Mouse (Mus musculus) v-Abl transformed pro-B cells (cell line): ENCODE measurements around the gene Hc.

Experiments
- in situ Hi-C, 2 experiments: fragments of 400-800 bp; cut with MboI; formaldehyde crosslinking; loops; one replicate each; pipeline ENCODE4 v1.15.1; 2025; ENCODE audit not compliant: unreplicated experiment in 2 of 2

Gene Hc

DNA sequence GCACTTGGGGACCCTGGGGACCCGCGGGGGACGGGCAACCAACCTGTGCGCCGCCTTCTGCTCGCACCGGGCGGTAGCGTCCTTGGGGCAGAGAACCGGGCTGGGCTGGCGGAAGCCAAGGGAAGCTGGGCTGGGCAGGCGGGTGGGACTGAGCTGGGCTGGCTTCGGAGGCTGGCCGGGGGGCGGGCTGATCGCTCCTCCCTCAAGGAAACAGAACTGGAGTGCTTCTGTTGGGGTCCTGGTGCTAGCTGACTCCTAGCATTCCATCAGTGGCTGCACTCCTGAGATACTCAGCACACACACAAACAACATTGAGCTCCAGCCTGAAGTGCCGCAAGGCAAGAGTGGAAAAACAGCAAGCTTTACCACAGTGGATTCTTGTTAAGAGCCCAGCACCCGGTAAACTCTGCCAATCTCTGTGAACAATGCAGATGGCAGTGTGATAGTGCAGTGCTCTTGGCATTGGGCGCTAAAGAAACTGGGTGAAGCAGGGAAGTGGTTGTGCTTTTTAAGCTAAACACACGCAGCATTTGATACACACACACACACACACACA is 99.7 kb downstream of the Hc start, which contains the start of gene Traf1:
TSS of gene Traf1 (minus strand) at position 292 of the 556 bp plus-strand sequence.
- in situ Hi-C loops: loop anchor here (5.0 to 25.0 kb wide), 4 partner anchors 59 to 189 kb away; partner anchors contain the start of genes Cutal (in 2 of the 2), Psmd5 (in 2 of the 2) and Hspa5 (in 1 of the 2)

GRCm38 (mm10) chr2:34960966-34961365 is 100.3 kb downstream of the Hc start:
- in situ Hi-C loops: loop anchor here (5.0 to 25.0 kb wide), 4 partner anchors 59 to 189 kb away; partner anchors contain the start of genes Cutal (in 2 of the 2), Psmd5 (in 2 of the 2) and Hspa5 (in 1 of the 2)

GRCm38 (mm10) chr2:34960466-34960865 is 100.8 kb downstream of the Hc start:
- in situ Hi-C loops: loop anchor here (5.0 to 25.0 kb wide), 4 partner anchors 58 to 188 kb away; partner anchors contain the start of genes Cutal (in 2 of the 2), Psmd5 (in 2 of the 2) and Hspa5 (in 1 of the 2)

DNA sequence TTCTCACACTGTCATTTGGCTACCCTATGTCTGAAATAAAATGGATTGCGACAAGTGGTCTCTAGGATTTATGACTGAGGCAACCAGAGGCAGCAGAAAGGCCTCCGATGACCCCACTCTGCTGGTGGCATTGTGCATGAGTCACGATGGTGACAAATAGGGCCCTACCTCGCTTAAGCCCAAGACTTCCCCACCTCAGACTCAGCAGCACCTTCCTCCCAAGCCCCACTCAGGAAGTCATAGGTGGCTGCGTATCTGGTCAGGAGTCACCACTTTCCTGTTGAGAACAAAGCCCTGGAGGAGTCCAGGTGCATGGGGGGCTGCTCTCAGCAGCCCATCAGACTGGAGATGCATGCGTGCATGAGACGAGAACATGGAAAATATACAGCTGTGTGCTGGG is 102.7 kb downstream of the Hc start:
- in situ Hi-C loops: loop anchor here in 1 of 2 experiments (25.0 kb wide), 1 partner anchor 96 kb away; the partner anchor contains the start of genes Cutal and Psmd5

- in situ Hi-C loops: loop anchor here in 1 of 2 experiments (25.0 kb wide), 1 partner anchor 96 kb away; the partner anchor contains the start of genes Cutal and Psmd5
Measured at GRCm38 (mm10) chr2:34958036-34958435, 103.2 kb downstream of the Hc start.

DNA sequence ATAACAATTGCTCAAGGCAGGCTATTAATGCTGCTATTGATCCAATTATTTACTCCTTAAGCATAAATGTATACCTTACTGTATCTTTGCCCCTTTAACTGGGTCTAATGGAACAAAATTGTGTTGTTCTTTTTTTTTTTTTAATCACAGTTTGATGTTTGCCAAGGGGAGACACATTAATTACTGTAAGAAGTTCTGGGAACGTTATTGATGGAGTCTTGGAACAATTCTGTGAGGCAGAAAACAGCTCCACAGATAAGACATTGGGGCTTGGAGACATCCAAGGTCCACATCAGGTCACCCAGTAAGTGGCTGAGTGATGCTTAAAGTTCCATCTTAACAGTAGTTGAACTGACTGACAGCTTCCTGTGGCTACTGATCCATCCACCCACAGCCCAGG is 103.8 kb downstream of the Hc start:
- in situ Hi-C loops: loop anchor here in 1 of 2 experiments (25.0 kb wide), 1 partner anchor 95 kb away; the partner anchor contains the start of genes Cutal and Psmd5

DNA sequence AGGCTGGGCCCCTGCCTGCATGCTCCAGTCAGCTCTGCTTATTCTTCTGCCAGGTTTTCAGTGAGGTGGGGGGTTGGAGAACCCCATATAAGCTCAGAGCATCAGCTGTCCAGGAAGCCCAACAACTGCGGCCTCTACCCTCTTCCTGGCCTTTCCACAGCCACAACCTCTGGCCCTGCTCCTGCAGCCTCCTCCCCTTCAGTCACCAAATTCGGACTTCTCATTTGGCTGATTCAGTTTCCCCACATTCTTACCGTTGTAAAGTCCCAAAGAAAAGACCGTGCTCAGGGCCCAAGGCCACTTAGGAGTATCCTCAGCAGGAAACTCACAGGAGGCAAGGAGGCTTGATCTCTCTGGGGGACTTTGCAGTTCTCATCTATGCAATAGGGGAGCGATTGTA is 104.3 kb downstream of the Hc start:
- in situ Hi-C loops: loop anchor here in 1 of 2 experiments (25.0 kb wide), 1 partner anchor 95 kb away; the partner anchor contains the start of genes Cutal and Psmd5

GRCm38 (mm10) chr2:34954344-34954743 is 106.9 kb downstream of the Hc start:
- in situ Hi-C loops: loop anchor here in 1 of 2 experiments (25.0 kb wide), 1 partner anchor 92 kb away; the partner anchor contains the start of genes Cutal and Psmd5

DNA sequence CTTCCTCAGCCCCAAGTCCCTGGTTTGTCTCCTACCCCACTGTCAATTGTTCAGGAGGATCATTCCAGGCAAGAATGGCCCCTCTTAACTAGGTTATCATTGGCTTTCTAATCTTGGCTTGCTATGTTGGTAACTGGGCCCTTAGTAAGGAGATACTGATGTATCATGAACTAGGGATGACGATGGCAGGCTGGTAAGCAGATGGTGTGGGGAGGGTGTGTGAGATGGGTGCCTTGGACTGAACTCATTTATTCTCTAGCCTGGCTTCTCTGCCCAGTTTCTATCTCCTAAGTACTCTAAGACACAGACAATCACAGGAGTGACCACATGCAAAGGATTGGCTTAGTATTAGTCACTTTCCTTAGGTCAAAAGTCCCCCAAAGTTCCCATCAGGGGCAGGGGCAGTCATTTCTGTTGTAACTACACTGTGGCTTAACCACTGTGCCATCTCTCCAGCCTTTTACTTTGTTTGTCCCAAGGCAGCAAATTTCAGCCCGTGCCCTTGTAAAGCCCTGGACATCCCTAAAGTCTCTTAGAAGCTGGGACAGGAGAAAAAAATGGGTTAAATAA is 107.6 kb downstream of the Hc start:
- in situ Hi-C loops: loop anchor here in 1 of 2 experiments (25.0 kb wide), 1 partner anchor 91 kb away; the partner anchor contains the start of genes Cutal and Psmd5

- in situ Hi-C loops: loop anchor here in 1 of 2 experiments (25.0 kb wide), 1 partner anchor 91 kb away; the partner anchor contains the start of genes Cutal and Psmd5
Measured at GRCm38 (mm10) chr2:34953018-34953417, 108.2 kb downstream of the Hc start.

DNA sequence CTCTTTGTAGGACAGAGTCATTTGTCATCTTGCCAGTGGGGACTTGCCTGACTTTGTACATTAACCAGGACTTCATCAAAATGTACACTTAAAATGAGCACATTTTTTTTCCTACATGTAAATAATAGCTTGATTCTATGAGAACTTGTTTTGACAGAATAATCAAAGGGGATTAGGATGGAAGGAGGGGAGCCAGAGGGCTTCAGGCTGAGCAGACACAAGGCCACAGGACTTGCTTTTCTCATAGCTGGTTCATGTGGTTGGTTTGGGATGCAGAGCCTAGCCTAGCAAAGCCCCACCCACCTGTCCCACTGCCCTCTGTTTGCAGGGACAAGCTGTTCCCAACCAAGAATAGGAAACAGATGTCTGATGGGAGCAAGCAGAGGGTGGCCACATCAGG is 109.8 kb downstream of the Hc start:
- in situ Hi-C loops: loop anchor here in 1 of 2 experiments (25.0 kb wide), 1 partner anchor 89 kb away; the partner anchor contains the start of genes Cutal and Psmd5

GRCm38 (mm10) chr2:34948622-34949021 is 112.6 kb downstream of the Hc start:
- in situ Hi-C loops: no loop called here

GRCm38 (mm10) chr2:34946046-34946445 is 115.2 kb downstream of the Hc start:
- in situ Hi-C loops: no loop called here

DNA sequence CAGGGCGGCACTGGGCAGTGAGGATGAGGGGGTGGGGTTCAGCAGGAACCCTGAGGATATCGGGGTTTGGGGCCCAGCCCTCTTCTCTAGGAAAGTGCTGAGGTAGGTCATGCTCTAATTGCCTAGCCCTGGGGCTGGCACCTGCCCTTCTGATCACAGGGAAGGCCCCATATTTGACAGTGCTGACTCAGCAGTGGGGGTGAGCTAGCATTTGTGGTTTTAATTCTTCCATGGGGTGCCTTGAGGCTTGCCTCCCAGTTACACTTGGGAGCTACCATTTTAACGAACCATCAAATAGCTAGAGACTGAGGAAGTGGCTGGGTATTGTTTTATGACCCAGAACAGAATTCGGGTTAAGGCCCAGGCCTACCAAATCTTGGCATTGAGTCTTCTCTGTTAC is 115.7 kb downstream of the Hc start:
- in situ Hi-C loops: no loop called here

DNA sequence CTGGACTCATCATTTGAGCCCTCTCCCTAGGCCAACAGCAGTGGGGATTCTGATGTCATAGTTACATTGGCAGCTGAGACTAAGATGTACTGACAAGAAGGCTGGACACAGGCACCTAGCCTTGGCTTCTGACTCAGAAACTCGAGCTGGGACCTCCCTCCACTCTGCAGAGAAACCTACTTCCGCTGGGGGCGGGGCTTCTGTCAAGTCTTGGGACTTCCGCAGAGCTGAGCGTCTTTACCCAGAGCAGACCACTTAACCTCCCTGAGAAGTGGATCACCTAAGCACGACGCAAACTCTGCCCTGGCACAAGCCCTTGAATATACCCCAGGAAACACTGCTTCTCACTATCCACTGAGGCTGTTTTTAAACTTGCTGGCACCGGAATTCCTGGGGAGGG is 116.5 kb downstream of the Hc start:
- in situ Hi-C loops: no loop called here

DNA sequence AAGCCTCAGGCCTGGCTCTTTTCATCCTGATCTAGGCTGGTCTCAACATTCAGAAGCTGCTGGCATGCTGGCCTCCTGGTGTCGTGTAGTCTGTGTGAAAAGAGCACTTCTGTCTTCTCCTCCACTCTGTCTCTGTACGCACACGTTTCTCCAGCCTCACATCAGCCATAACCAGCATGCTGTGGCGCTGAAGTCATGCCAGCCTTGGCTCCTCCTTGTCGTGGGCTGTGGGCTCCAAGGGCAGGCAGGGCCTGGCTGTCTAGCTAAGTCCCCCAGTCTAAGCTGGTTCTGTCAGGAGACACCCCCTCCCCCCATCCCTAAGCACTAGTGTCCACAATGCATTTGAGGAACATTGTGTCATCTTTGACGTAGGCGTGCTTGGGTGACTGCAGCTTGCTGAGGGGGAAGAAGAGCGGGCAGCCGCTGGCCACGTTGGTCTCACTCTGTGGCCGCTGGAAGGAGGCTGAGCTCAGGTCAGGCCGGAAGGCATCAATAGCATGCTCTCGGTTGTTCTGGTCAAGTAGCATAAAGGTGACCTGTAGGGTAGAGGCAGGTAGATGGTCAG is 117.6 kb downstream of the Hc start:
- in situ Hi-C loops: no loop called here

GRCm38 (mm10) chr2:34941061-34941675 is 120.1 kb downstream of the Hc start:
- in situ Hi-C loops: no loop called here

- in situ Hi-C loops: no loop called here
Measured at GRCm38 (mm10) chr2:34940246-34940645, 121.0 kb downstream of the Hc start.

GRCm38 (mm10) chr2:34938269-34939208 is 122.7 kb downstream of the Hc start:
- in situ Hi-C loops: no loop called here
